Mouse (Mus musculus) CH12.LX (cell line): ENCODE measurements around the gene Bcas3. TPM values are rescaled to one million over a fixed set of nuclear protein-coding genes. Genes with fewer than 3 reads are reported as not detected.

Source experiments
- DNase-seq: peaks from one replicate; pipeline ENCODE4 v3.0.0-alpha.2; 2013; ENCODE audit errors: extremely low read depth
- H3K27ac ChIP-seq: 2 replicates; pipeline ENCODE4 v1.5.1; 2012; ENCODE audit warnings: low read depth, mild to moderate bottlenecking, control low read depth, moderate library complexity; ENCODE audit not compliant: insufficient read depth
- H3K27me3 ChIP-seq: replicated peaks from 2 replicates; pipeline ENCODE3; 2012; ENCODE audit warnings: inconsistent platforms
- H3K36me3 ChIP-seq, 2 experiments: replicated peaks in 1 of 2; 2 replicates each; pipeline versions ENCODE3 to v1.6.1; 2012; ENCODE audit warnings: inconsistent platforms in 1 of 2, low read length in 1 of 2, mild to moderate bottlenecking in 1 of 2, mixed read lengths in 1 of 2, moderate library complexity in 1 of 2; ENCODE audit not compliant: control insufficient read depth in 1 of 2, insufficient read depth in 1 of 2
- H3K4me1 ChIP-seq, 2 experiments: 2 replicates each; pipeline ENCODE4 v1.6.1; 2012; ENCODE audit warnings: inconsistent platforms in 1 of 2, moderate library complexity in 1 of 2; ENCODE audit not compliant: insufficient read depth in 2 of 2, control insufficient read depth in 1 of 2
- H3K4me2 ChIP-seq: 2 replicates; pipeline ENCODE4 v1.6.1; 2012; ENCODE audit warnings: low read depth, mild to moderate bottlenecking, control low read depth; ENCODE audit not compliant: poor library complexity, insufficient read depth, severe bottlenecking
- H3K4me3 ChIP-seq, 3 experiments: fragments of 150-350 bp in 1 of 3; sonication (generic) in 1 of 3; replicated peaks in 1 of 3; 2 replicates each; pipeline versions ENCODE3 to v1.5.1; 2011 to 2012; ENCODE audit warnings: low read depth in 2 of 3, low read length in 2 of 3, mild to moderate bottlenecking in 2 of 3, moderate library complexity in 2 of 3, control low read depth in 1 of 3, improper control_type of control experiment in 1 of 3, inconsistent platforms in 1 of 3, mixed read lengths in 1 of 3; ENCODE audit not compliant: poor library complexity in 1 of 3
- H3K79me2 ChIP-seq: replicated peaks from 2 replicates; pipeline ENCODE4 v1.6.1; 2012; ENCODE audit warnings: mild to moderate bottlenecking, moderate library complexity; ENCODE audit not compliant: control insufficient read depth, poor library complexity, insufficient read depth, severe bottlenecking; ENCODE audit errors: extremely low read depth
- H3K9ac ChIP-seq: 2 replicates; pipeline ENCODE4 v1.6.1; 2012; ENCODE audit warnings: low read depth, mild to moderate bottlenecking, control low read depth, moderate library complexity; ENCODE audit not compliant: insufficient read depth
- H3K9me3 ChIP-seq: replicated peaks from 2 replicates; pipeline ENCODE3; 2012; ENCODE audit warnings: low read length, inconsistent platforms, mixed read lengths
- BHLHE40 ChIP-seq: IDR thresholded peaks from 2 replicates; pipeline ENCODE4 v1.6.1; 2011; ENCODE audit warnings: mild to moderate bottlenecking, low read depth, low read length, improper control_type of control experiment
- CHD2 ChIP-seq: IDR thresholded peaks from 2 replicates; pipeline ENCODE4 v1.6.1; 2011; ENCODE audit warnings: low read length, improper control_type of control experiment
- ELF1 ChIP-seq: IDR thresholded peaks from 2 replicates; pipeline ENCODE4 v1.6.1; 2014; ENCODE audit warnings: low read depth, mild to moderate bottlenecking, inconsistent platforms, low read length, improper control_type of control experiment
- EP300 ChIP-seq: IDR thresholded peaks from 2 replicates; pipeline ENCODE4 v1.6.1; 2011; ENCODE audit warnings: low read length, improper control_type of control experiment
- ETS1 ChIP-seq: conservative IDR thresholded peaks from 2 replicates; pipeline ENCODE4 v1.6.1; 2012; ENCODE audit warnings: low read depth, mild to moderate bottlenecking, inconsistent platforms, low read length, improper control_type of control experiment, moderate library complexity
- JUN ChIP-seq: IDR thresholded peaks from 2 replicates; pipeline ENCODE4 v1.6.1; 2011; ENCODE audit warnings: low read depth, mild to moderate bottlenecking, low read length, improper control_type of control experiment, moderate library complexity; ENCODE audit not compliant: insufficient read depth
- KAT2A ChIP-seq: IDR thresholded peaks from 2 replicates; pipeline ENCODE4 v1.6.1; 2012; ENCODE audit warnings: low read length, improper control_type of control experiment, inconsistent platforms; ENCODE audit not compliant: insufficient replicate concordance
- MAX ChIP-seq: IDR thresholded peaks from 2 replicates; pipeline ENCODE4 v1.6.1; 2011; ENCODE audit warnings: low read length, improper control_type of control experiment
- MXI1 ChIP-seq: IDR thresholded peaks from 2 replicates; pipeline ENCODE4 v1.6.1; 2011; ENCODE audit warnings: mild to moderate bottlenecking, low read depth, low read length, improper control_type of control experiment
- NELFE ChIP-seq: IDR thresholded peaks from 2 replicates; pipeline ENCODE4 v1.6.1; 2011; ENCODE audit warnings: low read depth, low read length, improper control_type of control experiment
- POLR2AphosphoS2 ChIP-seq: IDR thresholded peaks from 2 replicates; pipeline ENCODE4 v1.6.1; 2011; ENCODE audit warnings: low read depth, low read length, improper control_type of control experiment
- RCOR1 ChIP-seq: conservative IDR thresholded peaks from 2 replicates; pipeline ENCODE4 v1.6.1; 2012; ENCODE audit warnings: low read depth, mild to moderate bottlenecking, inconsistent platforms, low read length, improper control_type of control experiment
- SMC3 ChIP-seq: IDR thresholded peaks from 2 replicates; pipeline ENCODE4 v1.6.1; 2011; ENCODE audit warnings: low read depth, low read length, improper control_type of control experiment
- UBTF ChIP-seq: IDR thresholded peaks from 2 replicates; pipeline ENCODE4 v1.6.1; 2012; ENCODE audit warnings: low read depth, mild to moderate bottlenecking, inconsistent platforms, low read length, improper control_type of control experiment, moderate library complexity
- USF1 ChIP-seq: IDR thresholded peaks from 2 replicates; pipeline ENCODE4 v1.6.1; 2014; ENCODE audit warnings: low read depth, mild to moderate bottlenecking, inconsistent platforms, low read length, improper control_type of control experiment
- USF2 ChIP-seq: conservative IDR thresholded peaks from 2 replicates; pipeline ENCODE4 v1.6.1; 2011; ENCODE audit warnings: low read depth, low read length, improper control_type of control experiment
- ZC3H11A ChIP-seq: IDR thresholded peaks from 2 replicates; pipeline ENCODE4 v1.6.1; 2012; ENCODE audit warnings: low read depth, mild to moderate bottlenecking, inconsistent platforms, low read length, improper control_type of control experiment
- ZKSCAN1 ChIP-seq: IDR thresholded peaks from 2 replicates; pipeline ENCODE4 v1.6.1; 2012; ENCODE audit warnings: low read depth, inconsistent platforms, low read length, improper control_type of control experiment, borderline replicate concordance
- ZNF384 ChIP-seq: IDR thresholded peaks from 2 replicates; pipeline ENCODE4 v1.6.1; 2012; ENCODE audit warnings: low read depth, low read length, improper control_type of control experiment, inconsistent platforms
- dilution Hi-C: fragments of 300-500 bp; cut with MboI; formaldehyde crosslinking; loops from 2 replicates; pipeline ENCODE4 v1.14.3; 2020; ENCODE audit warnings: low sequenced_read_pairs; ENCODE audit not compliant: extremely low pct_unique_long_range_greater_than_20kb, extremely low pct_ligation_motif_present
- in situ Hi-C: fragments of 300-500 bp; cut with MboI; formaldehyde crosslinking; loops from 3 replicates; pipeline ENCODE4 v1.14.3; 2019; ENCODE audit warnings: low sequenced_read_pairs, low pct_ligation_motif_present, low pct_unique_long_range_greater_than_20kb, mixed read lengths
- polyA plus RNA-seq: library from polyadenylated mRNA; unstranded; fragments of >175 nt; gene quantifications from 2 replicates; pipeline ENCODE4 v1.2.1, GENCODE M21; 2012; ENCODE audit warnings: low read depth; ENCODE audit not compliant: insufficient read length
- total RNA-seq, 2 experiments: library from RNA; depleted of rRNA; stranded (reverse); fragments of 300-350 nt in 1 of 2; fragments of >200 nt in 1 of 2; gene quantifications; 2 replicates each; pipeline ENCODE4 v1.2.3; 2012 to 2014

Bcas3 gene
- total and polyA plus RNA-seq, 3 experiments = 8.2 to 21.3 (median 9.7) TPM

DNA sequence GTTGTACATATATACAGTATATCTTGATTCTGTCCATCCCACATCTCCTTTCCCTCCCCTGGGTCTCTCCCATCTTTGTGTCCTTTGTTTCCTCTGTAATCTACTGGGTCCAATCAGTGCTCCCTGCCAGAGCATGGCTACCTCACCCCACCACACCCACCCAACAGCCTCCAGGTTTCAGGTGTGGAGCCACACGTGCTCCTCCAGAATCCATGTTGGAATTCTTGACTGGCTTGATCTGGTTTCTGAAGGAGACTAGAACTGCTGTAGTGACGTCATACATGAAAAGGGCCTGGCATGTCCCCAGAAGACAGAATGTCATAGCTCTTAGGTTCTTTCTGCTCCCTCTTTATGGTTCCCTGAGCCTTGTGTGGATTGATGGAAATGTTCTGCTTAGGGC, 395.9 kb downstream of the Bcas3 start:
- in situ Hi-C loops (no loop called here), dilution Hi-C loops (no loop called here)
- H3K4me3 ChIP-seq = no peak overlapping the region
- H3K9ac ChIP-seq = no peak overlapping the region
- no peaks in the 10 kb centered on the region for H3K27me3 ChIP-seq
- DNase-seq = no peak
- H3K27ac ChIP-seq = no peak overlapping the region
- TF ChIP-seq NELFE (no peak), USF2 (no peak), MAX (no peak), SMC3 (no peak), ZC3H11A (no peak), POLR2AphosphoS2 (no peak), USF1 (no peak), UBTF (no peak), MXI1 (no peak), RCOR1 (no peak), JUN (no peak), ELF1 (no peak), ETS1 (no peak), BHLHE40 (no peak), KAT2A (no peak), ZKSCAN1 (no peak), ZNF384 (no peak)
- H3K4me1 ChIP-seq = no peaks in the 10 kb centered on the region
- H3K9me3 ChIP-seq = no peaks in the 10 kb centered on the region
- H3K4me2 ChIP-seq = no peak overlapping the region
- no peaks in the 10 kb centered on the region for H3K36me3 ChIP-seq
- no peaks in the 10 kb centered on the region for H3K79me2 ChIP-seq

DNA sequence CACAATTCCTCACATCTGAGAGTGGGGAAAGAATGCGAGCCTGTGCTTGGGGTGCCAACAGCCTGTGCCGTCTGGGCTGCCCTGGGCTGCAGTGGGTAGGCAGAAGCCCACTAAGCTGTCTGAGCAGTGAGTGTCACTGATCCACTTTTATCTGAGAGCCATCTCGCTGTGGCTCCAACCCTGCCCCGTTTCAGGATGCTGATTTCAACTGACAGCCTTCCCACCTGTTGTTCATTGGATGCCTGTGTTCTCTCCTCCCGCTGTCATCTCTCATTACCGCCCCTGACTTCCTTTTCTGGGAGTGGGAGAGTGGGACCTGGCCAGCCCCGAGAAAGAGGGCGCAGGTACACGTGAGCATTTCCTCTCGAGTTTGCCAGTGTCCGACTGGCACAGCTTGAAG, 398.2 kb downstream of the Bcas3 start:
- Histone ChIP-seq H3K27me3 (no peaks in the 10 kb centered on the region), H3K79me2 (no peaks in the 10 kb centered on the region), H3K4me2 (no peak overlapping the region), H3K36me3 (no peaks in the 10 kb centered on the region), H3K9me3 (no peaks in the 10 kb centered on the region), H3K9ac (no peak overlapping the region), H3K27ac (no peak overlapping the region), H3K4me3 (no peak overlapping the region), H3K4me1 (no peaks in the 10 kb centered on the region)
- in situ Hi-C loops (no loop called here), dilution Hi-C loops (no loop called here)
- TF ChIP-seq CHD2 (no peak), EP300 (no peak)
- no peak for DNase-seq
